Mouse (Mus musculus): ENCODE results near the gene Baz1b. TPM values are rescaled to one million over a fixed set of nuclear protein-coding genes. Genes with fewer than 3 reads are reported as not detected.
"Not testable (repeated sequence)": the region's sequence is repeated elsewhere in the genome, so short reads cannot be mapped to it uniquely, and the experiment has no call there.

Baz1b gene
- polyA plus RNA-seq, 1 experiment, result 2.5 TPM

DNA sequence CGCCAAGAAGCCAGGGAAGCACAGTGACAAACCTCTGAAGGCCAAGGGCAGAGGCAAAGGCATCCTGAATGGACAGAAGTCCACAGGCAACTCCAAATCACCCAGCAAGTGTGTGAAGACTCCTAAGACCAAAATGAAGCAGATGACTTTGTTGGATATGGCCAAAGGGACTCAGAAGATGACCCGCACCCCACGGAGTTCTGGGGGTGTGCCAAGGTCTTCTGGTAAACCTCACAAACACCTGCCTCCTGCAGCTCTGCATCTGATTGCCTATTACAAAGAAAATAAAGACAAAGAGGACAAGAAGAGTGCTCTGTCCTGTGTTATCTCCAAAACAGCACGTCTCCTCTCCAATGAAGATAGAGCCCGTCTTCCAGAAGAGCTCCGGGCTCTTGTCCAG, 29.8 kb downstream of the Baz1b start:
- TF ChIP-seq TAL1 (IDR thresholded peaks at IDR 0.05; ENCODE audit: low read length) (no peak), GATA1 (IDR thresholded peaks at IDR 0.05; ENCODE audit: low read length) (no peak)
- Histone ChIP-seq H3K9me3 (ENCODE audit: control insufficient read depth, low read length) (no peaks in the 10 kb centered on the region), H3K36me3 (ENCODE audit: control insufficient read depth) (peaks cover 100% of the 10 kb centered on the region), H3K4me3 (replicated peaks) (no peak overlapping the region), H3K4me1 (ENCODE audit: control insufficient read depth) (no peaks in the 10 kb centered on the region), H3K27me3 (ENCODE audit: control insufficient read depth) (no peaks in the 10 kb centered on the region)

DNA sequence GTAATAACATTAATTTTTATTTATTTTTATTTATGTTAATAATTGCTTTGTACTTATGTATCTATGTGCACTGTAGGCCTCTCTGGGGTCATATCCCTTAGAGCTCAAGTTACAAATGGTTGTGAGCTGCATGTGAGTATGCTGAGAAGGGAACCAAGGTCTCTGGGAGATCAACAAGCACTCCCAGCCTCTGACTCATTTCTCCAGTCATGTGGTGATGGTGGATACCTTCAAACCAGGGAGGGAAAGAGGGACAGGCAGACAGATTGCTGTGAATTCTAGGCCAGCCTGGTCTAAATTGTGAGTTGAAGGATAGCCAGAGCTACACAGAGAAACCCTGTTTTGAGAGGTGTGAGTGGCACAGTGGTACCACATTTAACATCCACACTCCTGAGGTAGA, 33.9 kb downstream of the Baz1b start:
- peaks cover 99% of the 10 kb centered on the region for H3K36me3 ChIP-seq (ENCODE audit: control insufficient read depth)
- H3K4me1 ChIP-seq (ENCODE audit: control insufficient read depth), result no peaks in the 10 kb centered on the region
- no peaks in the 10 kb centered on the region for H3K9me3 ChIP-seq (ENCODE audit: control insufficient read depth, low read length)
- TF ChIP-seq TAL1 (IDR thresholded peaks at IDR 0.05; ENCODE audit: low read length) (no peak), GATA1 (IDR thresholded peaks at IDR 0.05; ENCODE audit: low read length) (no peak)
- H3K27me3 ChIP-seq (ENCODE audit: control insufficient read depth), result no peaks in the 10 kb centered on the region
- no peak overlapping the region for H3K4me3 ChIP-seq (replicated peaks)

DNA sequence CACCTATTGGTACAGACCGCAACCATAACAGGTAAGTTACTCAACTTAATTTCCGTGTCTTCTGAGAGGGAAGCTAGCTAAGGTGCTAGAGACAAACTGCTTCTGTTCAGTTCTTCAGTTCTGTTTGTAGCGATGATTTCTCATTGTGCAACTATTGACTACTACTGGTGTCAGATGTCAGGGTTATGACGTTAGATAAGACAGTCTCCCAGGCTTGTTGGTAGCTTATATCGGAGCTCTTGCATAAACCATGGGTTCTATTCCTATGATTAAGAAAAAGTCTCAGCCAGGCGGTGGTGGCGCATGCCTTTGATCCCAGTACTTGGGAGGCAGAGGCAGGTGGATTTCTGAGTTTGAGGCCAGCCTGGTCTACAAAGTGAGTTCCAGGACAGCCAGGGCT, 35.0 kb downstream of the Baz1b start:
- H3K27me3 ChIP-seq (ENCODE audit: control insufficient read depth), result no peaks in the 10 kb centered on the region
- H3K4me3 ChIP-seq (replicated peaks), result no peak overlapping the region
- no peaks in the 10 kb centered on the region for H3K9me3 ChIP-seq (ENCODE audit: control insufficient read depth, low read length)
- no peaks in the 10 kb centered on the region for H3K4me1 ChIP-seq (ENCODE audit: control insufficient read depth)
- no peak for TF ChIP-seq GATA1 (IDR thresholded peaks at IDR 0.05; ENCODE audit: low read length)
- TF ChIP-seq TAL1 (IDR thresholded peaks at IDR 0.05; ENCODE audit: low read length), result no peak
- H3K36me3 ChIP-seq (ENCODE audit: control insufficient read depth), result peaks cover 99% of the 10 kb centered on the region

DNA sequence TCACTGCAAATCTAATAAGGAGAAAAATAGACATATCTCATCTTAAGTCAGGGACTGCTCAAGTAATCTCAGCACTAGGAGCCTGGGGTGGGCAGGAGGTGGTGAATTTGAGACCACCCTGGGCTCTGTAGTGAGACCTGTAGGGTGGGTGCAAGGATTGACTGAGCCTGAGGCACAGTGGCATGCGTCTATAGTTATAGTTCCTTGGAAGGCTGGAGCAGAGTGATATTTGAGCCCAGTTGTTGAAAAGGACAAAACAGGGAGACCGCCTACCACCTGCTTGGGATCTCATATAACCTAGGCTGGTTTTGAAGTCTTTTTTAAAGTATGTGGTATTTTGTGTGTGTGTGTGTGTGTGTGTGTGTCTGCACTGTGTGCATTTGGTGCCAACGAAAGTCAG, 37.1 kb downstream of the Baz1b start:
- H3K36me3 ChIP-seq (ENCODE audit: control insufficient read depth), result peaks cover 99% of the 10 kb centered on the region
- no peaks in the 10 kb centered on the region for H3K4me1 ChIP-seq (ENCODE audit: control insufficient read depth)
- TF ChIP-seq GATA1 (IDR thresholded peaks at IDR 0.05; ENCODE audit: low read length) (no peak), TAL1 (IDR thresholded peaks at IDR 0.05; ENCODE audit: low read length) (no peak)

DNA sequence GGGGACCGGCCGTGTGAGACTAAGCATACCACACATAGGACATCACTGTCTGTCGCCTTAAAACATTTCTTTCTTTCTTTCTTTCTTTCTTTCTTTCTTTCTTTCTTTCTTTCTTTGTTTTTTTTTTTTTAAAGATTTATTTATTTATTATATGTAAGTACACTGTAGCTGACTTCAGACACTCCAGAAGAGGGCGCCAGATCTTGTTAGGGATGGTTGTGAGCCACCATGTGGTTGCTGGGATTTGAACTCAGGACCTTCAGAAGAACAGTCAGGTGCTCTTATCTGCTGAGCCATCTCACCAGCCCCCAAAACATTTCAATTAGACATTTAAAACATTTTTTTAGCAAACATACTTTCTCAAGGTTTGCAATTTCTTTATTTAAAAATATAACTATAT, 38.8 kb downstream of the Baz1b start:
- H3K36me3 ChIP-seq (ENCODE audit: control insufficient read depth), result peaks cover 98% of the 10 kb centered on the region
- not testable (repeated sequence) for H3K9me3 ChIP-seq (ENCODE audit: control insufficient read depth, low read length); H3K4me1 ChIP-seq (ENCODE audit: control insufficient read depth); H3K27me3 ChIP-seq (ENCODE audit: control insufficient read depth); H3K4me3 ChIP-seq (replicated peaks)

More for the DNA sequence above, 37.1 kb downstream of the Baz1b start:
- Histone ChIP-seq H3K9me3 (ENCODE audit: control insufficient read depth, low read length) (no peaks in the 10 kb centered on the region), H3K4me3 (replicated peaks) (no peak overlapping the region), H3K27me3 (ENCODE audit: control insufficient read depth) (no peaks in the 10 kb centered on the region)

DNA sequence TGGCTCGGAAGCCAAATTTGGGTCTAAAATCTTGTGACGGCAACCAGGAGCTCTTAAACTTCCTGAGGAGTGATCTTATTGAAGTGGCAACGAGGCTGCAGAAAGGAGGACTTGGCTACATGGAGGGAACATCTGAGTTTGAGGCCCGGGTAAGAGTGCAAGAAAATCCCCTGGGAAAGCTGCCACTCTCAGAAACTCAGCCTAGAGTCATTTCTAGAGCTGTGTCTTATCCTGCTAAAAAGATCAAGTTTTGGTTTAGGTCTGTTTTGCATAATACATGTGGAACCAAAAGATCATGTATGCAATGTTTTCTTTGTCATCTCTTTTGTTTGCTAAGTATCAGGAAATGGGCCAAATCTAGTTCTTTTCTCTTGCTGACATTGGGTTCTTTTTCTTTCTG, 43.1 kb downstream of the Baz1b start:
- H3K4me1 ChIP-seq (ENCODE audit: control insufficient read depth), result no peaks in the 10 kb centered on the region
- TF ChIP-seq GATA1 (IDR thresholded peaks at IDR 0.05; ENCODE audit: low read length) (no peak), TAL1 (IDR thresholded peaks at IDR 0.05; ENCODE audit: low read length) (no peak)
- no peaks in the 10 kb centered on the region for H3K27me3 ChIP-seq (ENCODE audit: control insufficient read depth)
- peaks cover 97% of the 10 kb centered on the region for H3K36me3 ChIP-seq (ENCODE audit: control insufficient read depth)
- H3K4me3 ChIP-seq (replicated peaks), result no peak overlapping the region
- H3K9me3 ChIP-seq (ENCODE audit: control insufficient read depth, low read length), result no peaks in the 10 kb centered on the region

DNA sequence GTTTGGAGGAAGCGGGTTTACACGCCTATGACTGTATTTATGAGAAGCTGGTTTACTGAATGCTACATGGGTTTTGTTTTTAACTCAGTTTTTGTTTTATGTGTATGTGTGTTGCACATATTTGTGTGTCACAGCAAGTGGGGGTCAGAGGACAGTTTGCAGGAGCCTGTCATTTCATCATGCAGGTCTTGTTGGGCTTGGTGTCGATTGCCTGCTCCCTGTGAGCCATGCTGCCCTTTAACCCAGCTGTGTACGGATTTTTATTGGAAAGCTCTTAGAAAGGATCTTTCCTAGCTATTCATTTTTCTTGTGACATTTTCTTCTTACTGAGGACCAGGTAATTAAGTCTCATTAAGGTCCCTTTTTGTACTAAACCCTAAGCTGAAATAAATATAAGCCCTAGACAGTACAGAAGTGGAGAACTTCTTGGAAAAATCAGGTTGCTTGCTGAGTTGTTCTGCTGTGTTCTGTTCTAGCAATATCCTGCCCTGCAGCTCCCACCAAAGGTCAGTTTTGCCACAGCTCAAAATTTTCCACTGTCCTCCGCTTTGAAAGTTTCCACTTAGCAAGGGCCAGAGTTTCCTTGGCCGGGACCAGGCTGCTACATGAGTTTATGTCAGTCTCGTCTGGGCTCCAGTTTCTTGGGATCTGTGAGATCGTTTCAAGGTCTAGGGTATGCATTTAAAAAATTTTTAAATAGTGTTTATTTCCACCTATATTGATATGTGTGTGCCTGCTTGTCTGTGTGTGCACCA, 46.3 kb downstream of the Baz1b start:
- H3K36me3 ChIP-seq (ENCODE audit: control insufficient read depth), result peaks cover 98% of the 10 kb centered on the region

DNA sequence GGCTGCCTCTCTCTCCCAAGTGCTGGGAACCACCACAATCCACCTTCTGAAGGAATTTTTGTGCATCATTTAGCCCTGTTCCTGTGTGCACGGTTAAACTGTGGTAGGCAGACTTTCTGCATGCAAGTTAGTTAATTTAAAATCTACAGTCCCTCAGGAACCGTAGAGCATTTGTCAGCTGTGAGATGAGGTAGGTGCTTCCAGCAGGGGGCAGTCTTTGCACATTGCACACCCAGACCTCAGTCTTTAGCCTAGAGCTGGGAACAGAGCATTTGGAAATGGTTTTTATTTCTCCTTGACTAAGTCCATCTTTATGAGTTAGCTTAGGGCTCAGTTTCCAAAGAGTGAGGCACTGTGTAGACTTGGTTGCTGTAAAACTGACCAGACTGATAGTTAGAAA, 49.5 kb downstream of the Baz1b start:
- TF ChIP-seq GATA1 (IDR thresholded peaks at IDR 0.05; ENCODE audit: low read length) (no peak), TAL1 (IDR thresholded peaks at IDR 0.05; ENCODE audit: low read length) (no peak)

More for the DNA sequence above, 46.3 kb downstream of the Baz1b start:
- H3K4me3 ChIP-seq (replicated peaks), result no peak overlapping the region
- H3K9me3 ChIP-seq (ENCODE audit: control insufficient read depth, low read length), result no peaks in the 10 kb centered on the region
- H3K4me1 ChIP-seq (ENCODE audit: control insufficient read depth), result no peaks in the 10 kb centered on the region
- no peaks in the 10 kb centered on the region for H3K27me3 ChIP-seq (ENCODE audit: control insufficient read depth)
- TF ChIP-seq GATA1 (IDR thresholded peaks at IDR 0.05; ENCODE audit: low read length) (no peak), TAL1 (IDR thresholded peaks at IDR 0.05; ENCODE audit: low read length) (no peak)

DNA sequence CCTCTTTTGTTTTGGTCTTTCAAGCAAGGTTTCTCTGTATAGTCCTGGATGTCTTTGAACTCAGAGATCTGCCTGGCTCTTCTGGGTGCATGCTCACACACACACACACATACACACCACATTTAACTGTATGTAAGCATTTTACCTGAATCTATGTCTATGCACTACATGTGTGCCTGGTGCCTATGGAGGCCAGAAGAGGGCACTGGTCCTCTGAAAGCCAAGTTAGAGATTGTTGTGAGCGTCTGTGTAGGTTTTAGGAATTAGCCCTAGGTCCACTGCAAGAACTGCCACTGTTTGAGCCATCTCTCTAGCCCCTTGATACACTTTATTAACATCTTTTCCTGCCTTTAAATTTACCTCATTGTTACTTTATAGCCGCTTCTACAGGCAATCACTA, 51.8 kb downstream of the Baz1b start:
- no peaks in the 10 kb centered on the region for H3K4me1 ChIP-seq (ENCODE audit: control insufficient read depth)
- H3K9me3 ChIP-seq (ENCODE audit: control insufficient read depth, low read length), result no peaks in the 10 kb centered on the region
- TF ChIP-seq TAL1 (IDR thresholded peaks at IDR 0.05; ENCODE audit: low read length), result no peak
- TF ChIP-seq GATA1 (IDR thresholded peaks at IDR 0.05; ENCODE audit: low read length), result no peak
- H3K36me3 ChIP-seq (ENCODE audit: control insufficient read depth), result peaks cover 100% of the 10 kb centered on the region
- no peak overlapping the region for H3K4me3 ChIP-seq (replicated peaks)
- no peaks in the 10 kb centered on the region for H3K27me3 ChIP-seq (ENCODE audit: control insufficient read depth)

More for the DNA sequence above, 49.5 kb downstream of the Baz1b start:
- Histone ChIP-seq H3K4me3 (replicated peaks) (no peak overlapping the region), H3K36me3 (ENCODE audit: control insufficient read depth) (peaks cover 100% of the 10 kb centered on the region), H3K4me1 (ENCODE audit: control insufficient read depth) (no peaks in the 10 kb centered on the region), H3K27me3 (ENCODE audit: control insufficient read depth) (no peaks in the 10 kb centered on the region), H3K9me3 (ENCODE audit: control insufficient read depth, low read length) (no peaks in the 10 kb centered on the region)

DNA sequence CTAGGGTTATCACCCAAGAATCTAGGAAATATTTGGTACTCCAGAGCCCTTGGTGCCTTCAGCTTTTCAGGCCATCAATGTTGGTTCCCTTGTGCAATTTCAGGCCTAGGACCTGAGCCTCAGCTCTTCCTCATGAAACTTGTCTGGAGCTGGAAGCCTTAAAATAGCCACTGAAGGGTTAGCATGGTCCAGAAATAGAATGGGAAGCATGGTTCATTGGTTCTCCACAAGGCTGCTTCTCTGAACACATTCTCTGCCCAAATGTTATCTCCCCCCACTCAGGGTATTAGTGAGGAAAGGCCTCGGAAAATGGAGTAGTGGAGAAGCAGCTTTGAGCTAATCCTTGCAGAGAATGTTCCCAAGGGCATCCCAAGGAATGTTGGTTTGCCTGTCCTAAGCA, 54.4 kb downstream of the Baz1b start:
- Histone ChIP-seq H3K4me3 (replicated peaks) (no peak overlapping the region), H3K4me1 (ENCODE audit: control insufficient read depth) (no peaks in the 10 kb centered on the region), H3K27me3 (ENCODE audit: control insufficient read depth) (no peaks in the 10 kb centered on the region), H3K36me3 (ENCODE audit: control insufficient read depth) (peaks cover 100% of the 10 kb centered on the region), H3K9me3 (ENCODE audit: control insufficient read depth, low read length) (no peaks in the 10 kb centered on the region)
- TF ChIP-seq TAL1 (IDR thresholded peaks at IDR 0.05; ENCODE audit: low read length) (no peak), GATA1 (IDR thresholded peaks at IDR 0.05; ENCODE audit: low read length) (no peak)

Data from erythroblast, embryonic 14.5 days (primary cell).